Mouse (Mus musculus) myocyte (in vitro differentiated cells): ENCODE measurements at regions not wholly inside any gene's neighbourhood (a gene's known extent, or its start where the extent isn't known, plus 50 kb on each side); places are given as distances from the start of the nearest gene placed in this dataset.

Experiments
- E2F4 ChIP-seq: IDR thresholded peaks from one replicate; pipeline ENCODE4 v1.6.1; 2011; ENCODE audit warnings: mild to moderate bottlenecking, control low read depth, moderate library complexity; ENCODE audit not compliant: insufficient read depth
- MAX ChIP-seq: IDR thresholded peaks from one replicate; pipeline ENCODE4 v1.6.1; 2011; ENCODE audit warnings: low read depth, mild to moderate bottlenecking, control low read depth
- POLR2A ChIP-seq: IDR thresholded peaks from one replicate; pipeline ENCODE4 v1.6.1; 2011; ENCODE audit warnings: low read depth, mild to moderate bottlenecking, control low read depth, moderate library complexity; ENCODE audit not compliant: insufficient read length
- POLR2AphosphoS2 ChIP-seq: IDR thresholded peaks from one replicate; pipeline ENCODE4 v1.6.1; 2011; ENCODE audit warnings: low read depth, control low read depth; ENCODE audit not compliant: insufficient read length
- SRF ChIP-seq: IDR thresholded peaks from one replicate; pipeline ENCODE4 v1.6.1; 2011; ENCODE audit warnings: low read depth; ENCODE audit not compliant: control insufficient read depth, insufficient read length
- TCF12 ChIP-seq: IDR thresholded peaks from one replicate; pipeline ENCODE4 v1.6.1; 2011; ENCODE audit warnings: mild to moderate bottlenecking, control low read depth; ENCODE audit not compliant: poor library complexity, insufficient read depth, severe bottlenecking
- TCF3 ChIP-seq: IDR thresholded peaks from one replicate; pipeline ENCODE4 v1.6.1; 2011; ENCODE audit warnings: low read depth, control low read depth; ENCODE audit not compliant: insufficient read length
- USF1 ChIP-seq: IDR thresholded peaks from one replicate; pipeline ENCODE4 v1.6.1; 2011; ENCODE audit warnings: low read depth, mild to moderate bottlenecking, control low read depth, moderate library complexity

GRCm38 (mm10) chr15:8842129-8842528 is 125.6 kb upstream of the Ranbp3l start:
- no peak for TF ChIP-seq POLR2A
- no peak for TF ChIP-seq E2F4
- no peak for TF ChIP-seq MAX
- TF ChIP-seq TCF3 = no peak
- TF ChIP-seq USF1 = no peak
- no peak for TF ChIP-seq SRF
- no peak for TF ChIP-seq POLR2AphosphoS2
- TF ChIP-seq TCF12 = no peak
